Mouse (Mus musculus) heart, adult 2 months (tissue): ENCODE data around the gene Mipep.

Source experiments
- CTCF ChIP-seq: fragments of 200-600 bp; IDR thresholded peaks from 2 replicates; pipeline ENCODE4 v1.8.1; 2022; ENCODE audit warnings: antibody characterized with exemption, mild to moderate bottlenecking, moderate library complexity
- EP300 ChIP-seq: fragments of 200-500 bp; IDR thresholded peaks from 2 replicates; pipeline ENCODE4 v1.6.1; 2011; ENCODE audit warnings: low read depth, low read length, control low read depth; ENCODE audit not compliant: insufficient read depth
- POLR2A ChIP-seq: fragments of 200-500 bp; IDR thresholded peaks from 2 replicates; pipeline ENCODE4 v1.6.1; 2011; ENCODE audit warnings: mild to moderate bottlenecking, low read depth, low read length, control low read depth; ENCODE audit not compliant: insufficient read depth

GRCm38 (mm10) chr14:60761801-60762200, 22.6 kb upstream of the Mipep start:
- TF ChIP-seq POLR2A, result no peak
- TF ChIP-seq CTCF, result no peak
- TF ChIP-seq EP300, result no peak
